Mouse (Mus musculus): ENCODE results near the gene Ubqln4.
A peak's percentile ranks its signal among the peaks of the same experiment; 100 is the strongest.

Gene Ubqln4

GRCm38 (mm10) chr3:88542486-88542885 lies 11.1 kb upstream of the Ubqln4 start:
- DNase-seq (ENCODE audit: low spot score): no peak

GRCm38 (mm10) chr3:88543174-88543573 lies 10.4 kb upstream of the Ubqln4 start:
- DNase-seq (ENCODE audit: low spot score): no peak

GRCm38 (mm10) chr3:88543651-88544410 lies 9.7 kb upstream of the Ubqln4 start:
- DNase-seq (ENCODE audit: low spot score): no peak

- no peak for DNase-seq (ENCODE audit: low spot score)
Observed at GRCm38 (mm10) chr3:88544514-88544913, 9.0 kb upstream of the Ubqln4 start.

GRCm38 (mm10) chr3:88544955-88545591 lies 8.5 kb upstream of the Ubqln4 start:
- no peak for DNase-seq (ENCODE audit: low spot score)

- DNase-seq (ENCODE audit: low spot score): no peak
Observed at GRCm38 (mm10) chr3:88546674-88547418, 6.7 kb upstream of the Ubqln4 start.

GRCm38 (mm10) chr3:88548180-88548917 lies 5.2 kb upstream of the Ubqln4 start, which contains the start of gene Rab25:
TSS of gene Rab25 (minus strand) at chr3:88548300.
- DNase-seq (ENCODE audit: low spot score): no peak

- DNase-seq (ENCODE audit: low spot score): no peak
Observed at GRCm38 (mm10) chr3:88551586-88551985, 2.0 kb upstream of the Ubqln4 start.

- DNase-seq (ENCODE audit: low spot score): no peak
Observed at GRCm38 (mm10) chr3:88552082-88552645, 1.4 kb upstream of the Ubqln4 start.

GRCm38 (mm10) chr3:88552676-88553524 lies 658 bp upstream of the Ubqln4 start, which contains the start of gene Lamtor2:
TSS of gene Lamtor2 (minus strand) at chr3:88553074.
- DNase-seq (ENCODE audit: low spot score): peak; percentile 97

GRCm38 (mm10) chr3:88553880-88554586 lies 475 bp downstream of the Ubqln4 start:
- DNase-seq (ENCODE audit: low spot score): peak; percentile 63

- DNase-seq (ENCODE audit: low spot score): no peak
Observed at GRCm38 (mm10) chr3:88555069-88555605, 1.6 kb downstream of the Ubqln4 start.

GRCm38 (mm10) chr3:88555731-88556130 lies 2.2 kb downstream of the Ubqln4 start:
- DNase-seq (ENCODE audit: low spot score): no peak

GRCm38 (mm10) chr3:88556616-88557015 lies 3.1 kb downstream of the Ubqln4 start:
- DNase-seq (ENCODE audit: low spot score): no peak

GRCm38 (mm10) chr3:88559596-88559995 lies 6.0 kb downstream of the Ubqln4 start:
- no peak for DNase-seq (ENCODE audit: low spot score)

GRCm38 (mm10) chr3:88561989-88562388 lies 8.4 kb downstream of the Ubqln4 start:
- no peak for DNase-seq (ENCODE audit: low spot score)

- DNase-seq (ENCODE audit: low spot score): no peak
Observed at GRCm38 (mm10) chr3:88563442-88563841, 9.9 kb downstream of the Ubqln4 start.

GRCm38 (mm10) chr3:88563966-88564365 lies 10.4 kb downstream of the Ubqln4 start:
- no peak for DNase-seq (ENCODE audit: low spot score)

- no peak for DNase-seq (ENCODE audit: low spot score)
Observed at GRCm38 (mm10) chr3:88566116-88566515, 12.6 kb downstream of the Ubqln4 start.

All from c-Kit-positive CD71-positive TER-119-positive erythroid progenitor cells, embryonic 14.5 days (primary cell).